ENCODE assay signal across 19 mouse cellular contexts in genomic region chr16:76344761-76345368, GRCm38 (mm10).
"Had no signal": no experiment of that assay in that cellular context is flagged by ENCODE, and none has a peak within 500 bp of the region (broad histone marks: within the 10 kb centered on the region; RNA-seq: fewer than 3 reads in every experiment).

No protein-coding gene starts in this region.

- H3K36me3 ChIP-seq: midbrain, embryonic 15.5 days had no signal

- H3K9me3 ChIP-seq: midbrain, embryonic 12.5 days; midbrain, embryonic 15.5 days; neural tube, embryonic 12.5 days; neural tube, embryonic 15.5 days; stomach, embryonic 15.5 days had no signal

- DNase-seq: kidney, adult 2 months; kidney, postnatal 25 days; layer of hippocampus, adult 9-11 months; layer of hippocampus, postnatal 36 days; lung, embryonic 14.5 days; right cerebral cortex, adult 18-20 months; right cerebral cortex, postnatal 14 days; right cerebral cortex, postnatal 4 days; thymus, postnatal 25 days had no signal

- H3K27ac ChIP-seq: layer of hippocampus, adult 2 months; left cerebral cortex, adult 2 months; macrophage; midbrain, embryonic 12.5 days; midbrain, embryonic 15.5 days; neural tube, embryonic 12.5 days; neural tube, embryonic 15.5 days; stomach, embryonic 15.5 days had no signal

- H3K4me2 ChIP-seq: lung, embryonic 14.5 days; midbrain, embryonic 12.5 days; midbrain, embryonic 15.5 days; neural tube, embryonic 12.5 days; neural tube, embryonic 15.5 days; stomach, embryonic 15.5 days had no signal

- H3K9ac ChIP-seq: lung, embryonic 14.5 days; midbrain, embryonic 12.5 days; midbrain, embryonic 15.5 days; neural tube, embryonic 12.5 days; neural tube, embryonic 15.5 days; stomach, embryonic 15.5 days had no signal

- H3K4me3 ChIP-seq: layer of hippocampus, adult 2 months; left cerebral cortex, adult 2 months; midbrain, embryonic 12.5 days; midbrain, embryonic 15.5 days; neural tube, embryonic 12.5 days; neural tube, embryonic 15.5 days; stomach, embryonic 15.5 days had no signal

- H3K4me1 ChIP-seq: midbrain, embryonic 12.5 days; midbrain, embryonic 15.5 days; neural tube, embryonic 15.5 days; stomach, embryonic 15.5 days had no signal

- ATAC-seq: intestine, postnatal 0 days; lung, postnatal 0 days; midbrain, embryonic 15.5 days had no signal

- H3K27me3 ChIP-seq: midbrain, embryonic 12.5 days; midbrain, embryonic 15.5 days; neural tube, embryonic 12.5 days; neural tube, embryonic 15.5 days; stomach, embryonic 15.5 days had no signal
